In the genomic region with DNA sequence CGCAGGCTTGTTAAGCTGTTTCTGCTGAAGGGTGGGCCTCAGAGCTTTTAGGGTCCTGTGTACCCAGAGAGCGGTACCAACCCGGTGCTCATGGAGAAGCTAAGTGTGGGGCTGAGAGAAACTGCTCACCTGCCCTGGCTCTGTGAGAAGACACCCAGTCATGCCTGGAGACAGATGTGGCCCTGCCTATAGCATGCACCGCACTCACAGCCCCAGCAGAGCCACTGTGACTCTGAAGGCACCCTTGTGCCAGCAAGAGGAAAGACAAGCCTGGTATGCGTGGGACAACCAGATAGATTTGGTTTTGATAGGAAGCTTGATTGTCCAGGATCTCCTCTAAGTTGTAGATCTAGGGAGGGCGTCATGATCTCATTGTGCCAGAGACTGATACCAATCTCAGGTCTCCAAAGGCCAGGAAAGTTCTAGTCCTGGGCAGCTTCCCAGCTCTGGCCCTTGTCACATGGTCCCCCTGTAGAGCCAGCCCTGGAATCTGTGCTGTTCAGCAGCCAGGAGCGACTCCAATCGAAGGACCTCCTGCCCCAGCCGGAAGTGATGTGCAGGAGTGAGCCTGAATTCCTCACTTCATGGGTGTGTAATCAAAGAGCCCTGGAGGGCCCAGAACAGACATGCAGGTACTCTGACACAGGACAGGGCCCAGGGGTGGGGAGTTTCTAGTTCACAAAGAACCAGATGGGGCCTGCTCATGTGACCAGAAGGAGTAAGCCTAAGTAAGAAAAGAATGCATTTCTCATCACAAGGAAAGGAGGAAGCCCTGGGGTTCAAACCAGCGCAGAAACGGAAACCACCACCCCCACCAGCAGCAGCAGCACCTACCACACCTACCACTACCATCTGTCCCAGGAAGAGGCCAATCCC, we compare ENCODE assay signal across 9 mouse cellular contexts.
DNase-seq lines count a peak whose midpoint lies in the region; ATAC-seq and TF ChIP-seq lines count a peak whose summit lies in the region.
"Had no signal": no experiment of that assay in that cellular context is flagged by ENCODE, and none has a peak within 500 bp of the region (broad histone marks: within the 10 kb centered on the region; RNA-seq: fewer than 3 reads in every experiment).

No protein-coding gene starts in this region.

- no peaks in the 10 kb centered on the region for H3K4me1 ChIP-seq in kidney, adult 2 months (ENCODE audit: control insufficient read depth, insufficient read depth, low read length)
- peaks cover 60% of the 10 kb centered on the region for H3K4me1 ChIP-seq in megakaryocyte, embryonic 14.5 days
- H3K4me1 ChIP-seq in forebrain, embryonic 12.5 days: peaks cover 11% of the 10 kb centered on the region; the same call in 1 of the 2 replicates

- no peak for TF ChIP-seq CTCF in kidney, adult 2 months (conservative IDR thresholded peaks at IDR 0.05; ENCODE audit: insufficient read depth, insufficient read length, low read depth, low read length)

- H3K27me3 ChIP-seq in kidney, adult 2 months (replicated peaks; ENCODE audit: control insufficient read depth, insufficient read depth, low read length): no peaks in the 10 kb centered on the region
- H3K27me3 ChIP-seq in megakaryocyte, embryonic 14.5 days (replicated peaks): no peaks in the 10 kb centered on the region
- H3K27me3 ChIP-seq in forebrain, embryonic 12.5 days: no peaks in the 10 kb centered on the region

- H3K4me3 ChIP-seq in kidney, adult 2 months (ENCODE audit: insufficient read depth, low read depth, low read length): no peak overlapping the region
- H3K4me3 ChIP-seq in megakaryocyte, embryonic 14.5 days (replicated peaks): peak overlapping the region; percentile 79
- H3K4me3 ChIP-seq in forebrain, embryonic 12.5 days (replicated peaks): no peak overlapping the region

- no peak for TF ChIP-seq POLR2A in kidney, adult 2 months (IDR thresholded peaks at IDR 0.05; ENCODE audit: low read depth, low read length)

- peak; percentile 42 to 69 for DNase-seq in adrenal gland, adult (ENCODE audit: inconsistent age in 2 of 2, low spot score in 1 of 2)
- no peak for DNase-seq in adrenal gland, postnatal 4 days (ENCODE audit: low spot score in 2 of 2)
- DNase-seq in kidney, adult 2 months: peak; percentile 60
- no peak for DNase-seq in urinary bladder, adult 2 months (ENCODE audit: low spot score)
- no peak for DNase-seq in retina, embryonic 14.5 days (ENCODE audit: low spot score)

- H3K9ac ChIP-seq in forebrain, embryonic 12.5 days: no peak overlapping the region

- no peak overlapping the region for H3K4me2 ChIP-seq in forebrain, embryonic 12.5 days

- peak overlapping the region; percentile 24; the same call in 1 of the 2 replicates for H3K27ac ChIP-seq in kidney, adult 2 months (ENCODE audit: insufficient read depth, low read depth, low read length)
- H3K27ac ChIP-seq in forebrain, embryonic 12.5 days: no peak overlapping the region

- peaks cover 12% of the 10 kb centered on the region for H3K9me3 ChIP-seq in megakaryocyte, embryonic 14.5 days
- H3K9me3 ChIP-seq in forebrain, embryonic 12.5 days: peaks cover 3% of the 10 kb centered on the region; the same call in 1 of the 2 replicates

- no peaks in the 10 kb centered on the region for H3K36me3 ChIP-seq in kidney, adult 2 months (ENCODE audit: control insufficient read depth, insufficient read depth, low read length)
- peaks cover 12% of the 10 kb centered on the region for H3K36me3 ChIP-seq in megakaryocyte, embryonic 14.5 days (replicated peaks; ENCODE audit: low read length)
- no peaks in the 10 kb centered on the region for H3K36me3 ChIP-seq in forebrain, embryonic 12.5 days (replicated peaks)

- 65% methylated on average over 11 of the region's 11 CpGs for whole genome bisulfite sequencing in kidney, adult 2 months
- 83% methylated on average over 11 of the region's 11 CpGs for WGBS in forebrain, embryonic 12.5 days

- peak; percentile 64 for ATAC-seq in common myeloid progenitor, adult 5-6 weeks (replicated peaks; ENCODE audit: low read depth, poor library complexity, severe bottlenecking)
- no peak for ATAC-seq in forebrain, embryonic 12.5 days (ENCODE audit: low FRiP score)
- ATAC-seq: intestine, postnatal 0 days had no signal

Comparison
In these comparisons a context has a peak if more than half of its experiments do, and no peak if none do; other contexts are left out.
1. DNase-seq: peak in adrenal gland, adult (2 of 2) and kidney, adult 2 months (single experiment); none in adrenal gland, postnatal 4 days (0 of 2), urinary bladder, adult 2 months (single experiment) and retina, embryonic 14.5 days (single experiment).